Mouse (Mus musculus) urinary bladder, postnatal 0 days (tissue): ENCODE results near the gene Nipa1. TPM values are rescaled to one million over a fixed set of nuclear protein-coding genes. Genes with fewer than 3 reads are reported as not detected.

ENCODE experiments used
- polyA plus RNA-seq: library from polyadenylated mRNA; unstranded; fragments of >200 nt; fragmentation: Nextera tagmentation; extraction: Ambion mirVana; gene quantifications from 2 replicates; pipeline ENCODE4 v1.2.1, GENCODE M21; 2015

Gene Nipa1
- polyA plus RNA-seq, result 11.5 and 14.7 TPM in 2 replicates

DNA sequence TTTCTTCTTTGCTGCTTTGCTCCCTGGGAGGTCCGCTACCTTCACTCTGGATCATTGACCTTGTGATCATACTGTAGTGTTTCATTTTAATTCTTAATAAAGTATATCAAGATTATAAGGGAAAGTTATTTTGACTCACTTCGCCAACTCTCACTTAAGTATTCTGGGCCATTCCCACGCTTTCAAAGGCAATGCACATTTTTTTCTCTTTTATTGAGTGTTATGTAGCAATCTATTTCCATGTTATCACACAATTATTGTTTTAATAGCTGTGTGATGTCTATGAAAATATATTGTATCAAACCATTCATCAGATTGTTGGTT lies at the start of gene Nipa1:
Gene Nipa1 (minus strand): TSS at position 25 of the 324 bp plus-strand sequence.

GRCm38 (mm10) chr7:56049831-56050321 lies 30.1 kb upstream of the Nipa1 start, which contains the start of gene Herc2:
Herc2 (plus strand) TSS chr7:56050196.

GRCm38 (mm10) chr7:55962004-55962908 lies 57.5 kb downstream of the Nipa1 start, which contains the start of gene Nipa2:
Nipa2 (minus strand) TSS chr7:55962476.

Other genes with a start within 250 kb of the Nipa1 start
- 10.2 and 13.1 TPM in 2 replicates for gene Tubgcp5, start 225.8 kb downstream of the Nipa1 start, polyA plus RNA-seq
- gene Cyfip1, start 178.2 kb downstream of the Nipa1 start, polyA plus RNA-seq, result 74.6 and 78.1 TPM in 2 replicates
- 44.4 and 54.2 TPM in 2 replicates for gene Nipa2, start 57.5 kb downstream of the Nipa1 start, polyA plus RNA-seq
- gene Herc2, start 30.2 kb upstream of the Nipa1 start, polyA plus RNA-seq, result 15.9 and 19.7 TPM in 2 replicates
- 0.08 and 0.17 TPM in 2 replicates for gene Oca2, start 219.8 kb upstream of the Nipa1 start, polyA plus RNA-seq